Mouse (Mus musculus) kidney, postnatal 36 days (tissue): ENCODE results near the gene Trim69.

Experiments
- DNase-seq, 2 experiments: peaks; one replicate each; pipeline ENCODE4 v3.0.0; 2021 to 2022; ENCODE audit warnings: mixed read lengths in 2 of 2

Trim69 gene

DNA sequence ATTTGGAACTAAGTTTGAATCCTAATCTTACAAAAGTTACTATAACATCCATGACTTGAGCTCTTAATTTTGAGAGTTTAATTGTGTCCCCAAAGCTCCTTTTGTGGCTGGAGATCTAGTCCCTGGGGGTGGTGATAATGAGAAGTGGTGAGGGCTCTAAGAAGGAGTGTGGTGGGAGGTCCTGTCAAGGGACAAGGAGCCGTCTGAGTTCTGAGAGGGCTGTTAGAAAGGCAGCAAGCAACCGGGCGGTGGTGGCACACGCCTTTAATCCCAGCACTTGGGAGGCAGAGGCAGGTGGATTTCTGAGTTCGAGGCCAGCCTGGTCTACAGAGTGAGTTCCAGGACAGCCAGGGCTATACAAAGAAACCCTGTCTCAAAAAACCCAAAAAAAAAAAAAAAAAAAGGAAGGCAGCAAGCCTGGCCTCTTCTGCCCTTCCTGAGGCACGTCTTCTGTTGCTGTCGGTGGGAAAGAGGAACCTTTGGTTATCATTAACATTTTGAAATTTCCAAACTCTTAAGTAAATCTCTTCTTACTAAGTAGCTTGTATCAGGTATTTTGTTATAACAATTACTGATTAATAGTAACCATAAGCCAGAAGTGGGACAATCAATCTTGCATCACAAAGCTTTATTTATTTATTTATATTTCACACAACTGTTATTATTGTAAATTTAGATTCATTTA is 6.7 kb upstream of the Trim69 start:
- DNase-seq = no peak

DNA sequence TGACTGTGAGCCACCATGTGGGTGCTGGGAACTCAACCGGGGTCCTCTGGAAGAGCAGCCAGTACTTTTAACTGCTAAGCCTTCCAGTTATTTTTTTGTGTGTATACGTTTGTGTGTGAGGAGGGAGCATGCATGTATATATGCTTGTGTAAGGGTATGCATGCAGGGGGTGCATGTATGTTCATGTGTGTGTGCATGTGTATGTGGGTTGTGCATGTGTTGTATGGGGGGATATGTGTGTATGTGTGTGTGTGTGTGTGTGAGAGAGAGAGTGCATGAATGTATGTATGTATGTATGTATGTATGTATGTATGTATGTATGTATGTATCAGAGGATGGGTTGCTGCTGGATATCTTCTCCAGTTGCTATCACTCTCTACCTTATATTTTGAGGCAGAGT is 6.0 kb upstream of the Trim69 start:
- no peak for DNase-seq

DNA sequence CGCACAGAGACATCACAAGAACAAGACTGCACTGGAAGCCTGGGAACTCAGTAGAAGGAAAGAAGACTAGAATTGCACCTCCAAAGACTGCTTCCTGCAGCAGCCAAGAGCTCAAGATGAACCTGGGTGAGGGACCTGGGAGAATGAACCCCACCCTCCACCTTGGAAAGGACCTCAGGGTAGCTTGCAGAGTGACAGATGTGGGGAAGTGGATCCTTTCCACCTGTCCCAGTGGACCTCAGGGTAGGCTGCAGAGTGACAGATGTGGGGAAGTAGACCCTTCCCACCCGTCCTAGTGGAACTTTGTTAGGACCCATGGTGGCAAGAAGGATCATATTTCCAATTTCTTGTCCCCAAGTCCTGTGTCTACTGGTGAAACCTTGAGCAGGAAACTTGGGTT is 5.2 kb upstream of the Trim69 start:
- DNase-seq = no peak

DNA sequence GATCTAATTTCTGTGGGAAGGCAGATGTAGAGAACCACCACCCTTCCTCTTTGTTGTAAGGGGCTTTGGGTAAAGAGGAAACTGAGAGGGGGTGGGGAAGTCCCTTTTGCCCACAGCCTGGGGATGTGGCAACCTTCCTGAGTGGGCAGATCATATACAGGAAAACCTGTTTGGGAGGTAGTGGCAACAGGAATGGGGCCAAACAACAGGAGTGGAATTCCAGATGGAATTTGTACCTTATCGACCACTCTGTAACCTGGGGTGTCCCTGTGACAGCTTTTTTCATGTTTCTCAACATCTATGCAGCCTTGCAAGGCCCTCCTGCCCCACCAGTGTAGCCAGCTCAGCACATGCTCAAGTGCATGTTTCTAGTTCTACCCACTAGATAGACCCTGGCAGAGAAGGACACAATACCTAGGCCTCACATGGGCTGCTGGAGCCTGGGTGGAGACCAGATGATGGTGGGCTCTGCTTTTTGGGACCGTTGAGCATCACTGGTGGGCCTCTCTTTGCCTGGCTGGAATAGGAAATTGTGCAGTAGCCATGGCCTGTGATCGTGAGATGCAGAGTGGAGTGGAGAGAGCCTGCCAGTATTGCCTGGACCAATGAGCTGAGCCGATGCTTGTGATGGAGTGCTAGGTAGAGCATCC is 4.3 kb upstream of the Trim69 start:
- DNase-seq = no peak

DNA sequence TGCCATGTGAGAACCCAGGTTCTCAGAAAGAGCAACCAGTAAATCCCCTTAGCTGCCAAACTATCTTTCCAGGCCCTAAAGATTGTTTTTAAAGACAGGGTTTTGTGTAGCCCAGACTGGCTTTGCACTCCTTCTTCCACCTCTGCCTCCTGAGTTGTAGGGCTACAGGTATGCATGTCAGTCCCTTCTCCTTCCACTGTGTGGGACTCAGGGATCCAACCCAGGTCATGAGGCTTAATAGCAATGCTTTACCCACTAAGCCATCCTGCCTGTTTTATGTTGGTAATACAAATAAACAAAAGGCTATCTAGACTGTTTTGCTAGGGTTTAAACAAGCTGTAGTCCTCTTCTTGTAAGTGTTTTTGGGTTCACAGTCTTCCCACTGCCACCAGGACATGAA is 2.9 kb upstream of the Trim69 start:
- no peak for DNase-seq

DNA sequence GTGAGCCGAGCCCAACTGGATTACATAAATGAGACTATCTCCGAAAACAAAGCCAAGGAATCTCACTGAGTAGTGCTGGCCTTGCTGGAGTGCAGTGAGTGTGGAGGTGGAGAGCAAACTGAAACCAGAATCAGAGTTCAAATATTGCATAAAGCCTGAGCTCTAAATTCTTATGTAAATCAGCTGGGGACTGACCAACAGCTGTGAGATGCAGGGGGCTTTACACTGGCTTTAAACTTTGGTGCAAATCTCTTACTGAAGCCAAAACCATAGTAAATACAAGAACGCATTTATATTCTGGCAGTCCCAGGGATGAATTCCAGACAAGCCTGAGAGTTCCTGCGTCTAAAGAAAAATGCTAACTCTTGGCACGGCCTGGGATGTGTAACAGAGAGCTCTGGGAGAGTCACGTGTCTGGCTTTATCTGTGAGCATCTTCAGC is 2.1 kb upstream of the Trim69 start:
- DNase-seq = no peak

DNA sequence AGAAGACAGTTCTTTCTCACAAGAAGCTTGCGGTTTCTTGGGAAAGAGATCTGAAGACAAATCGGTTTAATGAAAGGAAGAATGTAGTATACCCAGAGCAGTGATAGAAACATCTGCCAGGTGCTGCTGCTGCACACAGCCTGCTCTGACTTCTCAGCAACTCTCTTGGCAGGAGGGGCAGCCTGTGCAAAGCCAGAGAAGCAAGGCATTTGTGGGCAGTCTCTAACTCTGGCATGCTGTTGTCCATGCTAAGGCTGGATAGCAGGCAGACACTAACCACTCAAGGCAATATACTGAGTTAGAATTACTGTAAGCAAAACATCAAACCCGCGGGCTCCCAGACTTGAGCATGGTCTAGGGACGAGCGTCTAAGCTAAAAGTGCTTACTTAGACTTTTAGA is 833 bp upstream of the Trim69 start:
- DNase-seq = no peak

DNA sequence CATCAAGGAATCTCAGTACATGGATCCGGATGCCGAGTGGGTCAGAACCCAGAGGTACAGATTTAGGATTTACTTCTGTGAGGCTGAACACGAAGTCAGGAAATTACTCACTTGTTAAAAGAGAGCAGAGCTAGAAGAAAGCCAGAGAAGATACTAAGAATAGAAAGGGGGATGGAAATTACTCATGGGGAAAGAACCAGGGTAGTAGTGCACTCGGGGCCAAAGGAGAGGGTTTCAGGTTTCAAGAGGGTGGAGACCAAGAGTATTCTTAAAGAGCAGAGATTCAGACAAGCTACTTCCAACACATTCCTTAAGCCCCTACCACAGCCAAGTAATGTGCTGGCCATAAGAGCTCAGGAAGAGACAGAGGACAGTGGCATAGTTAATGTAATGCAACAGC is 1.0 kb downstream of the Trim69 start:
- DNase-seq = no peak

DNA sequence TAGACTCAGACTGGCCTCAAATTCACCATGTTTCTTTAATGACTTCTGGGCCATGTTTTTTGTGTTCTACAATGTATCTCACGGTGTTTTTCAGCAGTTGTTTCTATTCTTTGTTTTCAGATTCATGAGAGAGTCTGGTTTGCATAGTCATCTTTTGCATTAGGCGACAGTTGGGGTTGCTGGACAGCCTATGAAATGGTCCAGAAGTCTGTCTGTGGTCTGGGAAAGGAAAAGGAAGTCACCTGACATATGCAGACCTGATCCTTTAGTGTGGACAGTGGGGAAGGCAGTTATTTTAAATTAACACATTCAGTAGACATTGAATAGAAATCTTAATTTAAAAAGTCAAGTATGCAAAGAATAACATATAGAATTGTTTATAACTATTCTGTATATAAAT is 2.0 kb downstream of the Trim69 start:
- no peak for DNase-seq

DNA sequence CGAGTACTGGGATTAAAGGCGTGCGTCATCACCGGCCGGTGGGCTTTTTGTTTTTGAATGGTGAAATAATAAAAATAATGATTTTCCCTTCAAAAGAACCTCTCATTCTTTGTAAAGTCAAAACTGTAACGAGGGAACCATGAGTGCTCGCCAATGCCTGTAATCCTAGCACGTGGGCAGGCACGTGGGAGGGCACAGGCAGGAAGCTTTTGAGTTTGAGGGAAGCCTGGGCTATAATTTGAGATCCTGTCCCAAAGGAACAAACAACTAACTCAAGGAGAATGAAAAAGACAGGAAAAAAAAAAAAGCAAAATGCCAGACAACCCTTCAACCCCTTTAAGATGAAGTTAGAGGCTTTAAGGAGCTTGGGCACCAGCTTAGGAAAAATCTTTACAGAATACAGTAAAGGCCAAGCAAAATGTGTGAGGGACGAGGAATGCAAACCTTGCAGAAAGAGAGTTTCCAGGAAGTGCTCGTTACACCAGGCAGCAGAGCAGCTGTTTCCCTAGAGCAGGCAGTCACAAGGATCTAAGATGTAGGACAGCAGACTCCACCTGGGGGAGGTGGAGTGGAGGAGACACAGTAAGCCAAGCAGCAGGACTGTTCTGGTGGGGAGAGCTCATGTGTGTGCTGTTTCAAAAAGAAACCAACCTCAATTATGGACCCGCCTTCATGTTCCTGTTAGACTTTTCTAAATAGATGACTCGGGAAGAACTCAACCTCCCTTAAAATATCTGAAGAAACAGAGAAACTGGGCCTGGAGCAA is 3.1 kb downstream of the Trim69 start:
- no peak for DNase-seq

DNA sequence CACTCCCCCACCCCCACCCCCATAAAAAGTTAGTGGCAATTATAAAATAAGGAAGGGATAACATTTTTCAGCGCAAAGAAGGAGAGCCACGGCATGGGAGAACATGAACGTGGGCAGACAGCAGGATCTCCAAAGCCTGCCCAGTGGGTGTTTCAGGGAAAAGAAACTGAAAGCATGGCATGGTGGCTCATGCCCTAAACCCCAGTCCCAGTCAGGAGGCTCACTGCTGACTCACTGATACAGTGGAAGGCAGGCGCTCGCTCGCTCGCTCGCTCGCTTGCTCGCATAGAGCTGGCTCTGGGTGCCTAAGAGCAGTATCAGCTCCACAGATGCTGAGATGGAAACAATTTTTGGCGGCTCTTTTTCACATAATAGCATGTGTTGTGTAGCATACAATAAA is 3.8 kb downstream of the Trim69 start:
- DNase-seq = no peak

DNA sequence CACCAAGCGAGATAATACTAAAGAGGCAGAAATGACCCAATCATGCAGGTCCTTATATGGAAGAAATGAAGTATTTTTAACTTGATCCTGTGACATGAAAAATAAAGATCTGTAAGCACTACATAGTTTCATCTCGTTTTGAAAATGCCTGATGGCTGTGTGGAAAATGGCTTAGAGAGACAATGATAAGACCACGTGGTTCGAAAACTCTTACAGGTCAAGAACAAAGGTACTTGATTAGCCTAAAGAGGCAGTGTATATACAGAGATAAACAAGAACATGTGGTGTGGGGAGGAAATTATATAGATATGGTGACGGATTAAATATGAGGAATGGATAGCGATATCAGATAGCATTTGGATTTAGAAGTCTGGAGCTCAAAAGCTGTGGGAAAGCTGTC is 10.8 kb downstream of the Trim69 start:
- DNase-seq = no peak

DNA sequence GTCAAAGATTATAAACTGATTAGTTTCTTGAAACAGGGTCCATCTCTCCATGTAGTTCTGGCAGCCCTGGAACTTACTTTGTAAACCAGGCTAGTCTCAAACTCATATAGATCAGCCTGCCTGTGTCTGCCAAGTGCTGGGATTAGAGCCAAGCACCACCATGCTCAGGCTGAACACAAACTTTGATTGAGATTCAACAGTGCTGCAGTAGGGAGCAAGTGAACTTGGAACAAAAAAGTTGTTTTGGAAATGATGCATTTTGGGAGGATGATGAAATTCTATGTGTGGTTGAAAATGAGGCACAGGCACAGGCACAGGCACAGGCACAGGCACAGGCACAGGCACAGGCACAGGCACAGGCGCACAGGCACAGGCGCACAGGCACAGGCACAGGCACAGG is 11.7 kb downstream of the Trim69 start:
- DNase-seq = no peak

DNA sequence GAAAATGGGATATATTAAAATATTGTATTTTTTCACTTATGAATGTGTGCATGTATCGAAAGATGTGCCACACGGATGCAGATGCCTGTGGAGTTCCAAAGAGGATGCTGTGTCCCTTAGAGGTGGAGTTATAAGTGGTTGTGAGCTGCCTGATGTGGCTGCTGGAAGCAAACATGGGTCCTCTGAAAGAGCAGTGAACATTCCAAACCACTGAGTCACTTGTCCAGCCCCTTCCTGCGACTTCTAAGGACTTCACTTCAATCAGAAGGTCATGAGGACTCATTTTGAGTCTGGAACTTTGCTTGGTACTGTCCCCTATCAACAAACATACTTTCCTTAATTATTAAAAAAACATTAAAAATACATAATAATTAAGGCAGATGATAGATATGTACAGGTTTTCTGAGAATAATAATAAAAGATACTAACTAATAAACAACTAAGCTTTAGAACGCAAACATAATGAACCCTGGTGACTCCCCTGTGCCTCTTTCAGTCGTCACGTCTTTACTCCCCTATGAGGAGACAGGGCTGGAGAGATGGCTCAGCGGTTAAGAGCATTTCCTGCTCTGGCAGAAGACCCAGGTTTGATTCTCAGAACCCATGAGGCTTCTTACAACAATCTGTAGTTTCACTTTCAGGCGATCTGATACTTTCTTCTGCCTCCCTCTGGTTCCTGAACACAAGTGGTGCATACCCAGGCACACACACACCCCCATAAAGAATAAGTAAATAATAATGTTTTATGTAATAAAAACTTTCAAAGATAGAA is 19.7 kb downstream of the Trim69 start:
- no peak for DNase-seq

DNA sequence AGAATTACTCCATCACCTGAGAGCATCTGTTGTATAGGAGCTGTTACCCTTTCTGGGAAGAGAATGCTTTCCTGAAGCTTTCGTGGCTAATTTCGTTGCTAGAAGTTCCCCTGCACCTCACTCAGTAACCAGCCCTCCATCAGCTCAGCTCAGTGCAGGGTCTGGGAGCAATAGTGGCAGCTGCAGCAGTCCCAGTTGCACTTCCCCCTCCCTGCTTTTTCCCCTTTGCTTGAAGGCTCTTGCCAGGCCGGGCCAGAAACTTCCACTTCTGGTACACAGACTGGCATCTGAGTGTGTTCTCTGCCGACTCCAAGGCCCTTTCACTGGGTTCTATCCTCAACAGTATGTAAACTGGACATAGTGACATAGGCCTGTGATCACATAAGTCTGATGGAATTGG is 24.6 kb downstream of the Trim69 start:
- no peak for DNase-seq

DNA sequence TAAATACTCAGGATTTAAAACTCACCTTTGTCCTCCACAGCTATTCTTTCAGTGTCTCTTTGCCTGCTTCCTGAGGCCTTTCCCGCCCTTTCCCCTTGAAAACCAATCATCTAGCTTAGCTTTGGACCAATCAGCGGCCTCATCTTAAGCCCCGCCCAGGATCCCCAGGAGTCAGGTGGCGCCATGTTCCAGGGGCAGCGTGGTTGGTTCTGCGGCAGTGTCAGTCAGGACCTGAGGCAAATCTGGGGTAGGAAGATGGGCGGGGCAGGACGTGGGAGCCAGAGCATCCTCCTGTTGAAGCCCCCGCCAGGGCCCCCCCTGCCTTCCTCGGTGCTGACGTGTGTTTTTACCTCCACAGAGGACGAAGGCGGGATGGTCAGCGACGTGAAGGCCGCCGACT is 25.6 kb downstream of the Trim69 start, which contains the start of the genes Patl2 and Terb2:
TSS of gene Patl2 (minus strand) at position 84 of the 400 bp plus-strand sequence.
TSS of gene Terb2 (plus strand) at position 167 of the 400 bp plus-strand sequence.
- DNase-seq = no peak

DNA sequence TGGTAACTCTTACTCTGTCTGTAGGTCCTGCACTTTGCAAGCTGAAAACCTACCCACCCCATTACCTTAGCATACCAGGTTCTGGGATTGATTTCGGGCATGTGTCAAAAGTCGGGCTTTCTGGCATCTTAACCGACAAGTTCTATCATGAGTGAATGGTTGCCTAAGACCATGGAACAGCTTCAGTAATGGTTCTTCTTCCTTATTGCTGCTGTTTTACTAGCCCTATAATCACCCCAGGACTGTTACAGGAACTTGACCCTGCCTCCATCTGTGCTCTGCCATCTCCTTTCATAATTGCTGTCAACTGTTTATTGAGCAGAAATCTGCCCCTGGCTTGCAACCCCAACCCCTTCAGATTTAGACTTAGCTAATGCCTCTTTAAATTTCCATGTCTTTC is 26.3 kb downstream of the Trim69 start:
- no peak for DNase-seq

DNA sequence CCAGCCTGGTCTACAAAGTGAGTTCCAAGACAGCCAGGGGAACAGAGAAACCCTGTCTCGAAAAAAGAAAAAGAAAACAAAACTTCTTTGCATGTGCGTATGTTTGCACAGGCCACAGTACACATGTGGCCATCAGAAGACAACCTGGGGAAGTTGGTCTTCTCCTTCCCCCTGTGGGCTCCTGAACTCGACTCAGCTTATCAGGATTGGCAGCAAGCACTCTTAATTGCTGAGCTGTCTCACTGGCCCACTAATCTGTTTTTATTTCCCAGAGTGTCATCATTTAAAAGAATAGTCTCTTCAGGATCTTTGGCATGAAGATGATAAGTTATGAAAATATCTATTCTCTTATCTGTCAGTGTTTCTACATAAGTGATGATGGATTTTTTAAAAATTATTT is 31.3 kb downstream of the Trim69 start:
- no peak for DNase-seq

DNA sequence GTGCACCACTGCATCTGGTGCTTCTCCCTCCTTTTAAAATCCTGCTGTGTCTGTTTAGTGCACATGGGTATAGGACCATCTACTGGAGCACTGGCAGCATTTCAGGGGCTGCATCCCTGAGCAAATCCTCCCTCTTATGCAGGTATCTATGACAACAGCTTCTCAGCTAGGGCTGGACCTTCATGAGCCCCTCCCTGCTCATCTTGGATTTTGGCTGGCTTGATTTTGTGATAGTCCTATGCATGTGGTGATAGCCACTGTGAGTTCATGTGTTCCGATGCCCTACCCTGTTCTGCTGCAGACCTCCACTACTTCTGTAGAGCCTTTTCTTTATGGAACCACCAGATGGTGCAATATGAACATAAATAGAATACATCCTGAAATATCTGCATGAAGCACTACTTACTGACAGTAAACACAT is 34.0 kb downstream of the Trim69 start:
- DNase-seq = peak in 1 of 2 experiments; percentile 53

DNA sequence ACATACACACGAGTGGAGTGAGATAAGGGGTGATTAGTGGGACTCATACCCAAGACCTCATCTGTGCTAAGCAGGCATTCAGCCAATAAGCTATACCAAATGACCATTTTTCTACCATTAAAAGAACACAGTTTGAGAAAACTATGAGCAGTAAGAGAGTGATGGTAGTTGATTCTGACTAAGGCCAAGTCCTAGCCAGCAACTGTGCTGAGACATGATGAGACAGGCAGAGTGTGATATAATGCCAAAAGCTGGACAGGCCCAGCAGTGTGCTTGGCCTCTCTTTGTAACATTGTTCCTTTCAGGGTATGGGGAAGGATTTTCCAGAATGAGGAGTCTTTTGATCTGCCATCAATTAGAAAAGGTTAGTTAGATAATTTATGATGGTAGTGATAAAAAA is 41.0 kb downstream of the Trim69 start:
- DNase-seq = no peak

DNA sequence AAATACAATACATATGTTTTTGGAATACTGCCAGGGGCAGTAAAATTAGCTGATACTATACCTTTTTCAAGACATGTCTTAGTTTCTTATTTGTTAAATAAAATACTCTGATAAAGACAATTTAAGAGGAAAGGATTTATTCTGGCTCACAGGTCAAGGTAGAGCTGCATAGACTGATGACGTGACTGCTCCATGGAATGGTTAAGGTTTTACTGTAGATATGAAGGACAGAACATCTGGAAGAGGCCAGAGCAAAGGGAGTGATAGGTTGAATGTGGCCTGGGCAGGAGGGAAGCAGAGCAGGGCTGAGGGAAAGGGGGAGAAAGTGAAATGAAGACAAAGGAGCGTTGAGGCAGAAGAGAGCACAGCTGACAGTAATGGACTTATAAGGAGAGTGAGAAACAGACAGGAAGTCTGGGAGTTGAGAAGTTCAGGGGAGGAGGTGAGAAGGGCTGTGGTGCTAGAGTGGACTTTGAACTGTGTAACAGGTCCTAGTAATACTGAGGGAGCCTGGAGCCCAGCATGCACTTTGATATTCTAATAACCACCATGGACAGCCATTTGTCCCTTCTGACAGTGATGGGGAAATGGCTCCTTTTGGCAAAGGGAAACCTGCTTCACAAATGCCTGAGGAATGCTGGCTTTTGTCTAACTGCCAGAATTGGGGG is 46.1 kb downstream of the Trim69 start:
- DNase-seq = no peak

DNA sequence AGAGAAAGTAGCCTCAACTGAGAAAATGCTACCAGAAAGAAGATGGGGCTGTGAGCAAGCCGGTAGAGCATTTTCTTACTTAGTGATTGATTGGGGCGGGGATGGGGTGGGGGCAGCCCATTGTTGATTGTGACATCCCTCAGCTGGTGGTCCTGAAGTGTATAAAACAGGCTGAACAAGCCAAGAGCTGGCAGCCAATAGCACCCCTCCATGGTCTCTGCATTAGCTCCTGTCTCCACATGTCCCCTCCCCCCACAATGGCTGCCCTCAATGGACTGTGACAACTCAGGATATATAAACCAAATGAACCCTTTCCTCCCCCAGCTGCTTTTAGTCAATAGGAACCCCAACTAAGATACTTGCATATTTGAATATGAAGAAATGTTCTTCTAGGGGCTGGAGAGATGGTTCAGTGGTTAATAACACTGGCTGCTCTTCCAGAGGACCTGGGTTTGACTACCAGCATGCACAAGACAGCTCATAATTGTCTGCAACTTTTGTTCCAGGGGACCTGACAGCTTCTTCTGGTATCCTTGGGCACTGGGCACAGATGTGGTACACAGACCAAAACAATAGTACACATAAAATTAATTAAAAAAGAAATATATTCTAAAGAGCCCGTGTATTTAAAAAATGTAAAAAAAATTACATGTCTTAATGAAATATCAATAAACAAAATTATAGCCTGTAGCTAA is 50.2 kb downstream of the Trim69 start:
- no peak for DNase-seq
